Mouse (Mus musculus) liver, embryonic 14.5 days (tissue): ENCODE measurements around the gene Rab15. TPM values are rescaled to one million over a fixed set of nuclear protein-coding genes. Genes with fewer than 3 reads are reported as not detected.

ENCODE experiments used
- ATAC-seq: fragments of 200-750 bp; cut with Nextera tagmentation; 2 replicates; pipeline ENCODE4 v1.8.0; 2017; ENCODE audit warnings: moderate number of reproducible peaks, mild to moderate bottlenecking, moderate library complexity; ENCODE audit not compliant: insufficient read depth
- DNase-seq, 3 experiments: peaks; one replicate each; pipeline ENCODE4 v3.0.0-alpha.2; 2012 to 2013; ENCODE audit warnings: low read depth in 3 of 3, low spot score in 3 of 3
- H3K27ac ChIP-seq: fragments of 300-500 bp; sonication (generic); 2 replicates; pipeline ENCODE4 v1.5.1; 2014; ENCODE audit warnings: moderate library complexity, mild to moderate bottlenecking, control low read depth, inconsistent platforms
- H3K27me3 ChIP-seq: fragments of 300-500 bp; sonication (generic); 2 replicates; pipeline ENCODE4 v1.6.1; 2014; ENCODE audit warnings: mild to moderate bottlenecking, low read length, moderate library complexity; ENCODE audit not compliant: control insufficient read depth, insufficient read depth
- H3K36me3 ChIP-seq: fragments of 300-500 bp; sonication (generic); replicated peaks from 2 replicates; pipeline ENCODE4 v1.6.1; 2014; ENCODE audit warnings: low read depth; ENCODE audit not compliant: control insufficient read depth, insufficient read depth
- H3K4me1 ChIP-seq, 2 experiments: fragments of 200-500 bp in 1 of 2; fragments of 300-500 bp in 1 of 2; sonication (generic) in 1 of 2; replicated peaks; 2 replicates each; pipeline ENCODE4 v1.6.1; 2012 to 2014; ENCODE audit warnings: antibody characterized with exemption in 1 of 2, inconsistent platforms in 1 of 2, low read length in 1 of 2; ENCODE audit not compliant: control insufficient read depth in 2 of 2, insufficient read depth in 2 of 2
- H3K4me2 ChIP-seq: fragments of 300-500 bp; sonication (generic); 2 replicates; pipeline ENCODE4 v1.6.1; 2014; ENCODE audit warnings: low read depth, mild to moderate bottlenecking, control low read depth, moderate library complexity
- H3K4me3 ChIP-seq, 2 experiments: fragments of 200-500 bp in 1 of 2; fragments of 300-500 bp in 1 of 2; sonication (generic) in 1 of 2; 2 replicates each; pipeline ENCODE4 v1.5.1; 2012 to 2014; ENCODE audit warnings: low read depth in 2 of 2, low read length in 2 of 2, mild to moderate bottlenecking in 2 of 2, control low read depth in 1 of 2, inconsistent platforms in 1 of 2, moderate library complexity in 1 of 2; ENCODE audit not compliant: insufficient read depth in 1 of 2
- H3K9ac ChIP-seq: fragments of 300-500 bp; sonication (generic); replicated peaks from 2 replicates; pipeline ENCODE4 v1.6.1; 2014; ENCODE audit warnings: mild to moderate bottlenecking, control low read depth, moderate library complexity
- H3K9me3 ChIP-seq: fragments of 300-500 bp; sonication (generic); 2 replicates; pipeline ENCODE4 v1.6.1; 2016; ENCODE audit warnings: low read length, mixed read lengths; ENCODE audit not compliant: control insufficient read depth
- CTCF ChIP-seq: IDR thresholded peaks from 2 replicates; pipeline ENCODE4 v1.5.1; 2016; ENCODE audit warnings: antibody characterized with exemption, low read depth, control low read depth
- EP300 ChIP-seq: IDR thresholded peaks from 2 replicates; pipeline ENCODE4 v1.6.1; 2016; ENCODE audit warnings: antibody characterized with exemption, low read depth
- WGBS: fragments of 180-500 bp; shearing (Covaris S2); extraction: QIAGEN DNeasy Blood & Tissue Kit; methylation state at CpG from one replicate; pipeline ENCODE4 v1.1.7; 2014; ENCODE audit not compliant: insufficient replicate concordance; 5-methylcytosine and 5-hydroxymethylcytosine counted together
- polyA plus RNA-seq, 2 experiments: library from polyadenylated mRNA; depleted of rRNA in 1 of 2; stranded (reverse) in 1 of 2; unstranded in 1 of 2; fragments of >200 nt; fragmentation: Nextera tagmentation in 1 of 2; extraction: Ambion mirVana in 1 of 2; gene quantifications; 2 replicates each; pipeline versions ENCODE4 v1.2.1 to v1.2.3; 2012 to 2014

Rab15 gene
- polyA plus RNA-seq, 2 experiments, result 0.11 to 0.15 TPM

DNA sequence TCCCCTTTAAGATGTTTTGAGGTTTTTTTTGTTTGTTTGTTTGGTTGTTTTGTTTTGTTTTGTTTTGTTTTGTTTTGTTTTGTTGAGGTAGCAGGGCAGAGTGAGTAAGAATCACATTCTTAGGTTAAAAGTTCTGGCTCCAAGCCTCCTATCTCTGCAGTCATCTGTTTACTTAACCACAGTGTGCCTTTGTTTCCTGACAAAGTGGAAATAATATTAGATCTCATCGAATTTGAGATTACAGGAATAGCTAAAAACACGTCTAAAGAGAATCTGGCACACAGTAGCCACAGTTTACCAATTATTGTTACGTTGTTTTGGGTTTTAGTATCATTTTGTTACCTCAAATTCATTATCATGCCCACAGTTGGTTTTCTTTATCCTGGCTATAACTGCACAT, 48.1 kb downstream of the Rab15 start:
- no peaks in the 10 kb centered on the region for H3K4me1 ChIP-seq

DNA sequence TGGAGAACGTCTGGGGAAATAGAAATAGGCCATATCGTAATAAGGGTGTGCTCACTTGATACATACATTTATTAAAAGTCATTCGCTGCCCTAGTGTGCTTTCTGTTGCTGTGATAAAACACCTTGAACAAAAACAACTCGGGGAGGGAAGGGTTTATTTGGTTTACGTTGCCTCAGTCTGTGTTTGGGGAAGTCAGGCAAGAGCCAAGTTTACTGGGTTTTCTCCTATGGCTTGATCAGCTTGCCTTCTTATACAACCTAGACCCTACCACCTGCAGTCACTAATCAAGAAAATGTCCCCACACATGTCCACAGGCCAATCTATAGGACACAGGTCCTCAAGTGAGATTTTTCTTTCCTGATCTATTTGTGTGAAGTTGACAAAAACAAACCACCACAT, 51.2 kb downstream of the Rab15 start:
- Histone ChIP-seq H3K36me3 (no peaks in the 10 kb centered on the region), H3K4me2 (no peak overlapping the region), H3K27ac (no peak overlapping the region), H3K9me3 (no peaks in the 10 kb centered on the region), H3K27me3 (no peaks in the 10 kb centered on the region), H3K4me1 (peaks cover 0 to under 1% of the 10 kb centered on the region in 2 experiments; a peak in 2 of 4 replicates), H3K4me3 (no peak overlapping the region), H3K9ac (no peak overlapping the region)
- no peak for TF ChIP-seq EP300
- TF ChIP-seq CTCF, result no peak
- 73% methylated on average over 5 of the region's 5 CpGs for WGBS
- DNase-seq (no peak), ATAC-seq (no peak)

More for the DNA sequence above, 48.1 kb downstream of the Rab15 start:
- H3K9ac ChIP-seq, result no peak overlapping the region
- DNase-seq (no peak), ATAC-seq (no peak)
- no peaks in the 10 kb centered on the region for H3K36me3 ChIP-seq
- 33% methylated on average over 3 of the region's 3 CpGs for WGBS
- no peak overlapping the region for H3K27ac ChIP-seq
- TF ChIP-seq CTCF (no peak), EP300 (no peak)
- H3K4me3 ChIP-seq, result no peak overlapping the region
- no peaks in the 10 kb centered on the region for H3K9me3 ChIP-seq
- H3K27me3 ChIP-seq, result no peaks in the 10 kb centered on the region
- no peak overlapping the region for H3K4me2 ChIP-seq

DNA sequence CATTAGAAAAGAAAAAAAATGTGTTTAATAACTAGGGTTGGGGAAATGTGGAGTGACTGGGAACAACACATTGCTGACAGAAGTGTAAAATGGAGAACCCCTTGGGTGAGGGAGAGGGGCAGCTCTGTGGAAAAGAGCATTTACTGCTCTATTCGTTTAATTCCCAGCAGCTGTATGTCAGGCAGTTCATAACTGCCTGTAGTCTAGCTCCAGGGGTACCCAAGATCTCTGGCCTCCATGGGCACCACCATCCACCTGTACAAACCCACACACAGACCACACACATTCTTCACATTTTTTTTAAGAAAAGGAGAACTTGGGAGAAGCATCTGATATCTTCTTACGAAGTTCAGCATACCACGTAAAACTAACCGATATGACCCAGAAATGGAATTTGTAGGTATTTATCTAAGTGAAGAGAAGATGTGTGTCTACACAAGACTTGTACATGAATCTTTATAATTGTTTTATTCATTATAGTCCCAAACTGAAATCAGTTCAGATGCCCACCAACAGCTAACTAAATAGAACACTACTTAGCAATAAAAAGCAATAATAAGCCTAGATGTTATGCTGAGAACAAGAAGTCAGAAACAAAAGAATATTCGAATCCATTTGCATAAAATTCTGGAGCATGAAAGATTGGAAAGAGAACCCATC, 51.7 kb downstream of the Rab15 start:
- Histone ChIP-seq H3K4me1 (peaks cover 6 to 7% of the 10 kb centered on the region in 2 experiments), H3K9me3 (no peaks in the 10 kb centered on the region), H3K4me3 (no peak overlapping the region), H3K36me3 (no peaks in the 10 kb centered on the region), H3K27ac (no peak overlapping the region), H3K27me3 (no peaks in the 10 kb centered on the region), H3K9ac (no peak overlapping the region), H3K4me2 (no peak overlapping the region)
- TF ChIP-seq CTCF (no peak), EP300 (no peak)
- DNase-seq, result no peak
- 76% methylated on average over 5 of the region's 5 CpGs for WGBS
- no peak for ATAC-seq

DNA sequence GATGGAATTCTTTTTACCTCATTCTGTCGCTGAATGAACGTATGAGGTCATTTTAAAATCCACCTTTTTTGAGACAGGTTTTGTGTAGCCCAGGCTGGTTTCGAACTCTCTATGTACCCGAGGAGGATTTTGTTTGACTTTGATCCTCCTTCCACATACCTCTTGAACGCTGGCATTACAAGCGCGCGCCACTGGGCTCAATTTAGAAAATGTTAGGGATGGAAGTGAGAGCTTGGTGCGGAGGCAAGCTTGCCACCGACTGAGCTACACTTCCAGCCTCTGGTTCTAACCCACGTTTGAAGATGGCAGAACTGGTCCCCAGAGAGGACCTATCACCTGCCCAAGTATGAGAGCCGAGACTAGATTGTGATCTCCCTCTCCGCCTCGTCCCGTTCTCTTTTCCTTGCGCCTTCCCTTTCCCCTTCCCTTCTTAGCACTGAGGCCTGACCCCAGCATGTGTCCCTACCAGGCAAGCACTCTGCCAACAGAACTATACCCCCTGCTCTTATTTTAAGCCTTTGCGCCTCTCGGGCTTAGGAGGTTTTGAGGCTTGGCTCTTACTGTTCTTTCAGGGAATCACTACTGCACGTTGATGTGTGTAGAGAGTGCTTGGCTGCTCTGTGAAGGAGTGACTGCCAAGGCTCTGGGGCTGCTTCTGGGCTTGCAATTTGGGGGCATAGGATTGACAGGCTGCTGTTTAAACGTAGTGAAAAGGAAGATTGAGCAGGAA, 56.6 kb downstream of the Rab15 start:
- no peaks in the 10 kb centered on the region for H3K27me3 ChIP-seq
- DNase-seq (no peak), ATAC-seq (peak; percentile 7; the same call in 1 of the 2 replicates)
- H3K4me3 ChIP-seq, result peak overlapping the region; percentile 86 to 88
- H3K4me2 ChIP-seq, result peak overlapping the region; percentile 90
- H3K27ac ChIP-seq, result peak overlapping the region; percentile 79
- peak overlapping the region; percentile 88 for H3K9ac ChIP-seq
- no peak for TF ChIP-seq EP300
- TF ChIP-seq CTCF, result no peak
- WGBS, result 32% methylated on average over 20 of the region's 20 CpGs
- H3K4me1 ChIP-seq, result peaks cover 12 to 13% of the 10 kb centered on the region in 2 experiments
- no peaks in the 10 kb centered on the region for H3K36me3 ChIP-seq
- no peaks in the 10 kb centered on the region for H3K9me3 ChIP-seq

DNA sequence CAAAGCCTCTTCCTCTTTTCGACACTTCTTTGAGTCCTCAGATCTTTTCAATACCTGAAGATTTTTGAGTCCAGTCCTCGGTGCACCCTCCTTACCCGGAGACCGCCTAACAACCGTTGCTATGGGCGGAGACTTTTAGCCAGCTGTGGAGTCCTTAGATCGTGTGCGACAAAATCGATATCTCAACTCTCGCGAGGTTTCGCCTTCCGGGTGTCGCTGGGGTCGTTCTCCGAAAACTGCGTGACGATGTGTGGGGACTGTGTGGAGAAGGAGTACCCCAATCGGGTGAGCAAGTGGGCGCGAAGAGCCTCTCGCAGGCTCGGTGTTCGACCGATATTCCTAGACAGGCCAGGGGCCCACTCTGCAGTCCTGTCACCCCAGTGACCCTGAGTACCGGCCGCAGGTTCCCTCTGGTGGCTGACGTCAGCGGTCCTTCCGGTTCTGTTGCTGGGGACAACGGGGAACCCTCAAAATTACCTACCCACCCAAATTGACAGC, 57.3 kb downstream of the Rab15 start, which contains the start of the genes Churc1 and Fntb:
TSS of gene Churc1 (plus strand) at position 185 of the 498 bp plus-strand sequence.
TSS of gene Fntb (plus strand) at position 236 of the 498 bp plus-strand sequence.
- peak within 1 kb of the TSS; percentile 88 for H3K9ac ChIP-seq
- peaks cover 12 to 13% of the 10 kb centered on the region in 2 experiments for H3K4me1 ChIP-seq
- no peaks in the 10 kb centered on the region for H3K27me3 ChIP-seq
- H3K9me3 ChIP-seq, result no peaks in the 10 kb centered on the region
- H3K4me2 ChIP-seq, result peak within 1 kb of the TSS; percentile 90
- H3K27ac ChIP-seq, result peak within 1 kb of the TSS; percentile 79
- WGBS, result under 1% methylated on average over 31 of the region's 31 CpGs
- ATAC-seq (peak; percentile 99), DNase-seq (peak; percentile 100)
- H3K36me3 ChIP-seq, result no peaks in the 10 kb centered on the region
- TF ChIP-seq CTCF (peak; percentile 60), EP300 (peak; percentile 52)
- H3K4me3 ChIP-seq, result peak within 1 kb of the TSS; percentile 86 to 88
